Mouse (Mus musculus) small intestine, adult 2 months (tissue): ENCODE results near the gene Drg1.

Source experiments
- CTCF ChIP-seq: fragments of 200-500 bp; IDR thresholded peaks from 2 replicates; pipeline ENCODE4 v1.5.1; 2012; ENCODE audit warnings: low read depth, mild to moderate bottlenecking, control low read depth, inconsistent platforms, low read length, moderate library complexity, mixed read lengths; ENCODE audit not compliant: insufficient replicate concordance, insufficient read length; ENCODE audit errors: extremely low read depth
- POLR2A ChIP-seq: fragments of 200-500 bp; IDR thresholded peaks from 2 replicates; pipeline ENCODE4 v1.6.1; 2012; ENCODE audit warnings: low read depth, mild to moderate bottlenecking, control low read depth, inconsistent platforms, low read length, moderate library complexity

- no peak for TF ChIP-seq CTCF
- TF ChIP-seq POLR2A: no peak
Observed at GRCm38 (mm10) chr11:3305821-3306220, 39.6 kb upstream of the Drg1 start.
